Mouse (Mus musculus) adrenal gland, postnatal 14 days (tissue): ENCODE results near the gene Hdac11. TPM values are rescaled to one million over a fixed set of nuclear protein-coding genes. Genes with fewer than 3 reads are reported as not detected.
A peak's percentile ranks its signal among the peaks of the same experiment; 100 is the strongest.
"Not testable (repeated sequence)": the region's sequence is repeated elsewhere in the genome, so short reads cannot be mapped to it uniquely, and the experiment has no call there.

Experiments used
- DNase-seq: peaks from one replicate; pipeline ENCODE4 v3.0.0; 2021; ENCODE audit warnings: mixed read lengths
- long read RNA-seq, 2 experiments: library from polyadenylated mRNA; stranded (forward); transcript quantifications; one replicate each; pipeline ENCODE4 v2.0.0; 2021
- total RNA-seq: library from RNA; stranded (reverse); gene quantifications from 2 replicates; pipeline ENCODE4 v1.2.3, GENCODE M21; 2021

Hdac11 gene
- 6.3 and 7.4 TPM in 2 replicates for total RNA-seq
- long read RNA-seq, experiment 1, partial matches to known transcripts = 3 of 7 reads
- long read RNA-seq, experiment 1, other reads (novel, unspliced or antisense) = 0 of 7 reads
- long read RNA-seq, experiment 2, partial matches to known transcripts = 1 of 5 reads
- long read RNA-seq, experiment 2, other reads (novel, unspliced or antisense) = 1 of 5 reads

DNA sequence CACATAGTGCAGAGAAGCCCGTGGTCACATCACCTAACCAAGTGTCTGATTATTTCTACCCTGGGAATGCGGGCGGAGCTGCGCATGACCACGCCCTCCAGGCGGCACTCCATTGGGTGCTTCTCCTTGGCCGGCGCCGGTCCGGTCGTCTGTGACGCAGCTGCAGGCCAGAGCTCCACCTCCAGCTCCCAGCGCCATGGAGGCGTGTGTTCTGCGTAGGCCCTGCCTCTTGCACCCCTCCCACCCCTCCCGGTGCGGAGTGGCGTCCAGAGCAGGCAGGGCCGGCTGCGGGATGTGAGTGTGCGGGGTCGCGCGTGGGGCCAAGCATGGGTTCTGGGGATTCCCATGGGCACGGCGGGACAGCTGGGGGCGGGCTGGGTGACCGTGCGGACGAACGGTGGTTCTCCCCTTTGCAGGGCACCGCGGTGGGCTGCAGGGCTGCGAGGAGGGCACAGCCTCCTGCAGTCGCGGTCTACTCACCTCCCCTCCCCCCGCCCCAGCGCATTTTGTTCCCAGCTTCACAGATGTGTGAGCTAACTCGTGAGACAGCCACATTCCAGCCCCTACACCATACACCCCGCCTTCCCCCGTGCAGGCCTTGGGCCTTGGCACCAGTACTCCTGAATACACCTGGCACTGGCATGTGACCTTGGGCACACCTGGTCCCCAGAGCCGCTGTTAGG lies at the start of gene Hdac11:
Gene Hdac11 (plus strand): TSS at position 112 of the 683 bp plus-strand sequence.
- DNase-seq = peak; percentile 94

DNA sequence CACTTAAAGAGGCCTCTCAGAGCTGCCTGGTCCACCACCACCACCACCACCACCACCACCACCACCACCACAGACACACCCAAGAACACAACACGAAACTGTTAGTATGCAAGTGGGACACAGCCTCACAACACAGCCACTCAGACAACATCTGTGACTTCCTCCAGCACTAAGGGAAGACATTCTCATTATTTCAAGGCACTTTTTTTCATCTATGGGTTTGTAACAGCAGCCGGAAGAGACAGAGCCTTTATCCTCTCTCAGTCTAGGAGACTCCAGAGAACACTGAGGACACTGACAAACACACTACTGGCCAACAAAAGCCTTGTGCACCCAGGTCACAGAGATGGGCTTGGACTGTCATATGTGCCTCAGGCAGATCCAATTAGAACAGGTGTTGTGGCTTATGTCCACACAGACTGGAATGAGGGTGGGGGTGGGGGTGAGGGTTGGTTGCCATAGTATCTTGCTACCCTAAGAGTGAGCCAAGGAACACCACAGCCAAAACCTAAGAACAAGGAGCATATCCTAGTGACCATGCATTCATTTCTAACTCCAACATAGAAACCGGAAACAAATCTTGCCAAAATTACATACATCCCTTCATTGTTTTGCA lies 48.1 kb upstream of the Hdac11 start:
- no peak for DNase-seq

DNA sequence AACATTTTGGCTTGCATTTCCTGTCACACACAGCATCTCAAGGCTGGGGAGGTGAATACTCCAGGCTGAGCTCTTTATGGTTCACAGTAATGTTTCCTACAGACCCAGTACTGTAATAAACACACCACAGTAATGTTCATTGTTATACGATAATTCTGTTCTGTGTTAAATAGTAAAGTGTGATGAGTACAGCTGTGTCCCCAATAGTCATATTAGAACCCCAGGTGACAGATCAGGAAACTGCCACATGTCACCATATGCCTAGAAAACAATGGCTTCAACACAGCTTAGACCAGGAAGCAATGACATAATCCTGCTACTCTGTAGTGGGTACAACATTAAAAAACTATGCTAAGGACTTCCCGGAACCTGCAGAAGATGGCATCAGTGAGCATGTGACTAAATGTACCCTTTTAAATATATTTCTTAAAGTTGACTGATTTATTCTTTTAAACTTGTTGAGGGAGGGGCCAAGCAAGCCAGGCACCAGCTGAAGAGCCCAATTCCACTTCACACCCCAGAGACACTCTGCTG lies 47.5 kb upstream of the Hdac11 start:
- DNase-seq = no peak

DNA sequence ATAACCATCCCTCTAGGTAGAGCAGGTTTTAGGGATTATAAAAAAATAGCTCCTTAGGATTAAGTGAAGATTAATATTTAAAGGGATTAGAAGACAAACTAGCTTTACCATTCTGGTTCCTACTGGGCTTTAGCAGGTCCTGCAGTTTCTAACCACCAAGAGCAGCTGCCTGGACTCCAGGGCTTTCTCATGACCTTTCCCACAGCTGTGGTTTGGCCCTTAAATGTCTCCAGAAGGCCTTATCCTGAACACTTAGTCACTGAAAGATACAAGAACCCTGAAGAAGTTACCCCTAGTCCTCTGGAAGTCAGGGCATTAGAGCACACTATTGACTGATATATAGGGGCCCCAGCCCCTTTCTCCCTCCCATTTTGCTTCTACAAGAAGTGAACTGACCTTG lies 47.0 kb upstream of the Hdac11 start:
- DNase-seq = no peak

DNA sequence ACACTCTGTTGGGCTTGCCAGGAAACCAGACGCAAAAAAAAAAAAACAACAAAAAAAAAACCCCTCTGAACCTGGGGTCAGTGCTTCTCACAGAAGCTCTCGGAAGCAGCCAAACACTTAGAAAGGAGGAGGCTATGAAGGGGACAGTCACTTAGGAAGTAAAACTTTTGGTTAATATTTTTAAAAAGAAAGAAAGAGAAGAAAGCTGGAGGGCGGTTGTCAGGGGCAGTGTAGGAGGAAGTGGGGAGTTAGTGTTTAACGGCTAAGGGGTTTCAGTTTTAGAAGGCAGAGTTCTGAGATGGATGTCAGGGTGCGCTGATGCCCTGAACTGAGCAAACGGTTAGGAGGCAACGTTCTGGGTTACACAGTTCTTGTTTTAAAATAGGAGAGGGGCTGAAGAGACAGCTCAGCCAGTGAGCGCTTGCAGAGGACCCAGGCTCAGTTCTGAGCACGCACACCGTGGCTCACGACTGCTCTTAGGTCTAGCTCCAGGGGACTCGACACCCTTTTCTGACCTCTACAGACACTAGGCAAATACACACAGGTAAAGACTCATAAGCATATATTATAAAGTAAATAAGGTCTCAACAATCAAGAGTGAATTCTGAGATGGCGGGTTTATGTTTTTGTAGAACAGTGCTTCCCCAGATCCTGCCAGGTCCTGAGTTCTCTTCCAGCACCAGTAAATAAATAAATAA lies 46.0 kb upstream of the Hdac11 start:
- DNase-seq = no peak

DNA sequence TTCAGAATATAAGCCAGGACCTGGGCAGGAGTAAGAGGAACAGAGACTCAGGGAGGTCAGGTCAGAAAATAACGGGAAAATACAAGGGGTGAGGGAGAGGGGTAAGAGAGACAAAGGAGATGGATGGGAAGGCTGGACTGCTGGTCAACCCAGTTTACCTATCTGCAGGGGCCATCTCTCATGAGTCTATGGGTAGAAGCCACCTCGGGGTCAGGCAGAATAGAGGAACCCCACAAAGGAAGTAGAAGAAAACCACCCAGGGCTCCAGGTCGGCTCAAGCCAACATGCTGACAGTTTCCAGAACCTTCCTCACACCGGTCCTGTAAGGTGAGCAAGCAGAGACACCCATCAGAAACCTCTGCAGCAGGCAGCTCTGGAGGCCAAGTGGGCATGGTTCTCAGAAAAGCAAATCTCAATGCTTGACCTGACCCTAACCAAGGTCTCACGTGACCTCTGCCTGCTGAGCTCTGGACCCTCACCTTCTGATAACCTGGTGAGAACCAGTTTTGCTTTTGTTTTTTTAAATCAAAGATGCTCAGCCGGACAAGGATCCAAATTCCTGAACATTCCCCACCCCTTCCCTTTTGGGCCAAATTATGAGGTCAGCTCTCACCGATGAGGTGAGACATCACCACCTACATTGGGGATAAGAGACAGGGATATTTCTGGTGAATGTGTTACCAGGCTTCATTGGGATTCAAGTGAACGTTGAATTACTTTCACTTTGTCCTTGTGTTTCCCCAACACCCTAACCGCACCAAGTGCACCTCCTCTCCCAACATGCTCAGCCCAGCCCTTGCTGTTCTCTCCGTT lies 45.1 kb upstream of the Hdac11 start:
- DNase-seq = no peak

DNA sequence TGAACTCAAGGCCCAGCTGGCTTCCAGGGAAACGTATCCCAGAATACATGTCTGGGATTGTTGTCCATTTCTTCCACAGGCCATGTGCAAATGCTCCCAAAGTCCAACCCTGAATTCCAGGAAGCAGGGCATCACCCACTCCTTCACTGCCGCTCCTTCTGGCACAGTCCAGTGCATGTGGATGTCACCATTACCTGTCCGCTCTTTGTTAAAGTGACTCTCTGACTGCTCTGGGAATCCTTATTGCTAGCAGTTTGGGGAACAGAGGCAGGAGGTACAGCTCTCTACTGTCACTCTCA lies 44.6 kb upstream of the Hdac11 start:
- DNase-seq = no peak

DNA sequence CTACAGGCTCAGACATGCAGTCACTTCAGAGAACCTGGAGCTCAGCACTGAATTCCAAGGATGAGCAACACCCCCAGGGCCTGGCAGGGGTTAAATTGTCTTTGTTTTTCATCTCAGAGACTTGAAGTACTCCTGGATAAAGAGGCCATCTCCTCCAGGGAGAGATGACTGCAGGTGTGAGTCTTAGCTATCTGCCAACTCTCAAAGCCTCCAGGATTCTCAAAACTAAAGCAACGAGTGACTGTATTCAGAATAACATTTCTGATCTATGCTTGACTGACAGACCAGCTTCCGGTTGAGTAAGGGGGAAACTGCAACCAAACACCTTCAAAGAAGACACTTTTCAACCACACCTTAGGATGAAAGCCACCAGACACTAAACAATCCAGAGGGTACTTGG lies 41.7 kb upstream of the Hdac11 start:
- no peak for DNase-seq

DNA sequence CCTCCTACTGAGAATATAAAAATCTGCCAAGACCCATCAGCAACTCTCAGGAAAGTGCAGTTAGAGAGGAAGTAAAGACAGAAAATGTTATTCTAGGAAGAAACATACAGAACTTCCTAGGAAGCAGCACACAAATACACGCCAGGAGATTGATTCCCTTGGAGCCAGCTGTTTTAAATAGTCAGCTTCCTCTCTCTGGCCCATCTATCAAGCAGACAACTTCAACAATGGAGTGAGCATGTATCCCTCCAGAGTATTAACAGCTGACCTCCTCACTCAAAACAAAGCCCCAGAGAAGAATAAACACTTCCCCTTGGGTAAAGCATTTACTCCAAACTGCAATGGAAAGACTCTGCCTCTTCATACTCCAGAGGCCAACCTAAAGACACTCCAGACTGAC lies 41.3 kb upstream of the Hdac11 start:
- DNase-seq = no peak

DNA sequence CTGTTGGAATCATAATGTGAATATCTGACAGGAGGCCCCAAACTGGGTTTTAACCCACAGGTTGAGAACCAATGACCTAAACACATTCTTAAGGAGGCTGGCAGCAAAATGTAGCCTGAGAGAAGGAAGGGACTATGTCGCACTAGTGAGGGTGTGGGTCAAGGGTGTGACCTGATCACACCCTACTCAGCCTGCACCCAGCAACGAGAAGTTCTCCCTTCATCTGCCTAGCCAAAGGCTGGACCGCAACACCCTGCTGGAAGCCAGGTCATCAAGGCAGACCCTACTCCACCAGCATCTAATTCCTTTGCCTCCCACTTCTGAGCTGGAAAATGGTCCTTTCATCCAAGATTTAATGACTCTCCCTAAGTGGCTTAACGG lies 40.6 kb upstream of the Hdac11 start:
- DNase-seq = no peak

DNA sequence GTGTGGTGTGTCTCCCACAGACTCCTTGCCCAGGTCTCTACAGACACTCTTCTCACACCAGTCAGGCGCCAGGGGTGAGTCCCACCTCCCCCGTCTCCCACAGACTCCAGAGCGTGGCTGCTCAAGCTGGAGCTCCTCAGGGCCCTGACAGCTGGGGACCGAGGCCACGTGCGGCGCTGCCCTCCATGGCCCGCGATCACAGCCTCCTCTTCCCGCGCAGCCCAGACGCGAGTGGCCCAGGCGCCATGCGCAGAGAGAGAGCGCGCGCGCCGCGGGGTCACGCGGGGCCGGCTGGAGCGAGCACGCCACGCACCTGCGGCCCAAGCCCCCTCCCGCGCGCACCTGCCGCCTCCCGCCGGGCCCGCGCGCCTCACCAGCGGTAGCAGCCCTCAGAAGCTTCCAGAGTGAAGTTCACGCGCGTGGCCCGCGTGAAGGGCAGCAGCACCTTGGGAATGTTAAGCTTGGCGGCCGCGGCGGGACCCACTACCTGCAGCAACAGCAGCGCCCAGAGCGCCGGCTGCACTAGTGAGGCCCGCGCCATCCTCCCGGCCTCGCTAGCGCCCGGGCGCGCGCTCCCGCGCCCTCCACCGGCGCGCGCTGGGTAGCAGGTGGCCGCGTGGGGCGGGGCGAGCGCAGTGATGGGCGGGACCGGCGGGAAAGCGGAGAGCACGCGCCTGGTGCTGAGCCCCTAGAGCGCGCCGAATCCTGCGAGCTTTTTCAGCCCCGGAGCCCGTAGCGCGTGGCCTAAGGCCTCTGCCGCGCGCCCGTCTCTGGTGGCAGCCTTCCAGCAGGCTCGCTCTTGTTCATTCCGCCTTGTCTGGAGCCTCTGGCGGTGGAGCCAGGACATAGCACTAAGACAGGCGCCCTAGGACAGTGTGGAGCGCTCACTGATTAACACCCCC lies 40.0 kb upstream of the Hdac11 start, which contains the start of gene Nup210:
Gene Nup210 (minus strand): TSS at position 586 of the 902 bp plus-strand sequence.
- peak; percentile 97 for DNase-seq

DNA sequence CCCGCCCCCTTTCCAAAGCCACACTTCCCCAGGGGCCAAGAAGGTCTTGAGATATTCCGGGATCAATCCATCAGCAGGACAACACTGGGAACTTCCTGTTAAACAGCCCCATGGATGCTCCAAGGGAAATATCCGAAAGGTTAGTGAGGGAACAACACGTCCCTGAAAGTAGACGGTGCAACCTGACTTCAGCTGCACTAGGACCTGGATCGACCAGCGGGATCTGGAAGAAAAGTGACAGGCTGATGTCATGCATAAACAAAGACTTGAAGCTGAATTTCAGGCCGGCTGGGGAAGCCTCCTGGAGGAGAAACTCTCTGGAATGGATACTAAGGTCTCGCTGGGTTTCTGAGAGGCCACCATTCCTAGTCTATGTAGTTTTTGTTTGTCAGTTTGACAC lies 39.3 kb upstream of the Hdac11 start:
- DNase-seq = peak; percentile 42

DNA sequence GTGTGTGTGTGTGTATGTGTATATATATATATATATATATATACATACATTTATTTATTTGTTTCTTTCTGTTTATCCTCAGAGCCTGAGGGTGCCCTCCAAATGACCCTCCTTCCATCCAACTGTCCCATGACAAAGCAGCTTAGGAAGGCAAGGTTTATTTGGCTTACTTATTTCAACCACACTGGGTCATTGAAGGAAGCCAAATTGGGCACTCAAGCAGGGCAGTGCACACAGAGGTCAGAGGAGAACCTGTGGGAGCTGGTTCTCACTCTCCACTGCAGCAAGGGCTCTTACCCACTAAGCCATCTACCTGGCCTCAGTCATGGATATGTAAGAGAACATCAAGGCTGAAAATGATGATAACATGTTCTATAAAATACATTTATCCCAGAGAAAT lies 37.9 kb upstream of the Hdac11 start:
- DNase-seq = no peak

DNA sequence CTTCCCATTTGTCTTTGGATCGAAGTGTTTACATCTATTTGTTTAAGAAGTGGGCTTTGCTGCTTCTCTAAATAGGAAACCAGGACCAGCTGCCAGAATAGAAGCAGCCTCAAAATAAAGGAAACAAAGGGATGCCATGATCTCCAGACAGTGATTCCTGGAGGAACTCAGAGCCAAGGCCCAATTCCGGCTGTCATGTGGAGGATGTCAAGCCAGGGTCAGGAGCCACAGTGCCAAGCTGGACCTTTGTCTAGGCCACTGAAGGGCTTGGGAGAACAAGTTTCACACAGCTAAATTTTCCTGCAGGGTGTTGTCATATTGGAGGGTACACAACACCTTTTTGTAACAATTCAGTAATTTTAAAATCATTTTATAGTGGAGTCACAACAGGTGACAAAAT lies 36.3 kb upstream of the Hdac11 start:
- peak; percentile 29 for DNase-seq

DNA sequence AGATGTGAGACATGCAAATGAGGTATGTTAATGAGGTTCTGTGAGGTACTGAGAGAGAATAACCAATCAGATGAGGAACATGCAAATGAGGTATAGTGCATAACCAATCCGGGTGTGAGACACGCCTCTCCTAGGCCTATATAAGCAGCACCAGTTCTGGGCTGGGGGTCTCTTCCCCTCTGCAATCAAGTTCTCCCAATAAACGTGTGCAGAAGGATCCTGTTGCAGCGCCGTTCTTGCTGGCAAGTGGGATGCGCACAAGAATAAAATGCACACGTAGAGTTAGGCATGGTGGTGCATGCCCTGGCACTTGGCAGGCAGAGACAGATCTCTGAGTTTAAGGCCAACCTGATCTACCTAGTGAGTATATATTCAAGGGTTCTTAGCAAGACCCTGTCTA lies 35.4 kb upstream of the Hdac11 start:
- not testable (repeated sequence) for DNase-seq

DNA sequence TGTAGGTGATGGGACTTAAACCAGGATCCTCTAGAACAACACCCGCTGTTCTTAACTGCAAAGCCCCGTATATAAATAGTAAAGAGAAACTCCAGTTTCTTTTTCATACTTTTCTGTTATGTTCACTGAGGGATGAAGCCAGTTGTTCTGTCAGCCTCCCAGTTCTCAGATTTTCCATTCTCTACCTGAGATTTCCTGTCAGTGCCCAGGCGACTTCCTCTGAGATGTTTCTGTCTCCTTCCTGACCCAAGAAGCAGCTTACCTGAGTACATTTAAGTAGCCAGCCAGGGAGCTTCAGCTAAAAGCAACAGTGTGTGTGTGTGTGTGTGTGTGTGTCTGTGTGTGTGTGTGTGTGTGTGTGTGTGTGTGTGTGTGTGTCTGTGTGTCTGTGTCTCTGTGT lies 33.0 kb upstream of the Hdac11 start:
- DNase-seq = no peak

DNA sequence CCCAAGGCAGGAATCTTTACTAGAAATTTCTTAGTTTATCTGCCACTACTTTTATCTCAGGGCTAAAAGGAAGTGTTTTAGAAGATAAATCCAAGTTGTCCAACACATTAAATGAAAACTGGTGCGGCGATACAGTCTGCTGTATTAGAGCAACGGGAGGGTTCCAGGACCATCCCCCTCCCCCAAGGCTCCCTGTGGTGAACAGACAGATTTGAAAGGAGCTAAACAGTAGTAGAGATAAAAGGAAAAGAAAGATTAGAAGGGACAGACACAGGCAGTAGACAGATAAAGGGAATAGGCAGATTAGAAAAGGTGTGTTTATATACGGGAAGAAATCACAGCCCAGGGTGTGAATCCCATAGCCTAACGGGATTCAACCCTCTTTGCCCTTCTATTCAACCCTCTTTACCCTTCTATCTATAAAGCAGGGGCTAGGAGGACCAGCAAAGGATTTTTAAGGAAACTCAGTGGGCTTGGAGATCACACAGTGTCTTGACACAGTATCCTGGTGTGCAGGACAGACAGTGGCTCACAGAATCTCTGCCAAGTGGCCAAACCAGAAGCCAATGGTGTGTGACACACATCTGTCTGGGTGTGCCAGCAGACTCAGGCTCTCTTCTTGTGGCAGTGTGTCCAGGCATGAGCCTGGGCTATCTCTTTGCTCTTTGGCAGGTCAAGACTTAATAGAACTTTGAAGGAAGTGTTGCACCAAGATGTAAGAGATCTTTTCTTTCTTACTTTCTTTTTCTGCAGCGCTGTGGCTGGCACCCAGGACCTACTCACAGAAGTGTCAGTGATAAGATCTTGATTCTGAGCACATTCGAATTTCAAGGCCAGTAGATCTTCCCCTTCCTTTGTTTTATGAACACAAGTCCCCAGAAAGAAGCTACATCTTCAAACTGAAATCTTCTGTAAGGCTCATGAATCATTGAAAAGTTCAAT lies 31.9 kb upstream of the Hdac11 start:
- no peak for DNase-seq

DNA sequence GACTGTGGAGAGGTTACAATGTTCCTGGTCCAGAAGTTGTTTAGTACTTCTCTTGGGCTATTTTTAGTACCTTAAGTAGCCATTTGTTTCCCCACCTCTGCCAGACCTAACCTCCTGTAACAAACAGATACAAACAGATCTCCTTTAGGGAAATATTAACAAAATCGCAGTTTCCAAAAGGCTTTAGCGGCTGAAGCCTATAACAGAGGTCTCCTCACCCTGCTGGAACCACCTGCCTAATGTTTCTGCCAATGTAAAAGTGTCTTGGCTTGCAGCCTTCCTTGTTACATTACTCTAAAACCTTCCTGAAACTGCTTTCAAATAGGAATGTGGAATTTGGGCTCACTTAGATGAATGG lies 31.3 kb upstream of the Hdac11 start:
- no peak for DNase-seq

DNA sequence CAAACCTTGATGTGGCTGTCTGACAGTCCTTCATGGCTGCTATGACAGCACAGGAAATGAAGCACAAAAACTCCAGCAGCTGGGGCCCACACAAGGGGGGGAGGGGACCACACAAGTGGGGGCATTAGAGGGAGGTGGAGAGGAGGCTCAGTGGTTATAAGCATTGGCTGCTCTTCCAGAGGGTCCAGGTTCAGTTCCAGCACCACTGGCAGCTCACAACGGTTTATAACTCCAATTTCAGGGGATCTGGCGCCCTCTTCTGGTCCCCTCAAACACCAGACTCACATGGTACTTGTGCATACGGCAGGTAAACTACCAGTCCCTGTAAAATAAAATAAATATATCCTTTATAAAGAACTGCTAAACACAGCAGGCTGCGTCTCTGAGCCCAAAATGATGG lies 27.5 kb upstream of the Hdac11 start:
- no peak for DNase-seq

DNA sequence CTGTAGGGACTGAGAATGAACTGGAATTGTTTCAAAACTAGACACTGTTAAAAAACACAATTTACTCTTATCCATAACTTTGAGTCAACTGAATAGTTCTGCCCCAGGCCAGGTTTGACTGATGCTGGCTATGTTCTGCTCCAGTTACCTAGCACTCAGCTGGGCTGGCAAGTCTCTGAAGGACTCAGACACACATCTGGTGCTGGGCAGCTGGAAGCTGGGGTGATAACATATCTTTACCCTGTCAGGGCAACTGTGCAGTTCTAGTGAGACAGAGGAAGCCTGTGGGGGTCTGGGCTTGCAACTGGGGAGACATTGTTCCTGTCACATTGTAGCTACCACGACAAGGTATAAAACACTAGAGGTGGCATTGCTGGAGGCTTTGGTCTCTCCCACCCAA lies 25.6 kb upstream of the Hdac11 start:
- no peak for DNase-seq
